Mouse (Mus musculus): ENCODE data around the gene Disp2.

DNA sequence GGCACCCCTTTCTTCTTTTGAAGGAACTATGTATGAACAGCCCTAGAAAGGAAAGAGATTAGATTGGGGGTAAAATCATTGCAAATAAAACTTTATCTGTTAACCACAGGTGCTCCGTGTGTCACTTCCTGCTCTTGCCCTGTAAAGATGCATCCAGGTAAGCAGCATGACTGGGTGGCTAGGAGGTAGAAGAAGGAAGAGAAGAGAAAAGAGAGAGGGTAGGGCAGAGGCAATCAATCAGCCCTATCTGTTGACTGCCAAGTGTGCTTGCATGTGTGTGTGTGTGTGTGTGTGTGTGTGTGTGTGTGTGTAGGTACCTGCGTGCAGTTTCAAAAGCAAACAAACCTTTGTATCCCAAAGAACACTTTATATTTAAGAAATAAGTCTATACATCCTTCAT, 5.0 kb upstream of the Disp2 start:
- TF ChIP-seq CTCF (IDR thresholded peaks at IDR 0.05; ENCODE audit: low read depth, low read length) (no peak), POLR2AphosphoS5 (IDR thresholded peaks at IDR 0.05; ENCODE audit: insufficient replicate concordance, low read depth, low read length) (no peak)

Data from G1E (cell line).